Mouse (Mus musculus): ENCODE data around the gene Pkn2. TPM values are rescaled to one million over a fixed set of nuclear protein-coding genes. Genes with fewer than 3 reads are reported as not detected.

Gene Pkn2
- total RNA-seq (2015; ENCODE audit: low replicate concordance) = 246 and 281 TPM in 2 replicates
- 419 and 495 TPM in 2 replicates for total RNA-seq (2017; ENCODE audit: low replicate concordance)

DNA sequence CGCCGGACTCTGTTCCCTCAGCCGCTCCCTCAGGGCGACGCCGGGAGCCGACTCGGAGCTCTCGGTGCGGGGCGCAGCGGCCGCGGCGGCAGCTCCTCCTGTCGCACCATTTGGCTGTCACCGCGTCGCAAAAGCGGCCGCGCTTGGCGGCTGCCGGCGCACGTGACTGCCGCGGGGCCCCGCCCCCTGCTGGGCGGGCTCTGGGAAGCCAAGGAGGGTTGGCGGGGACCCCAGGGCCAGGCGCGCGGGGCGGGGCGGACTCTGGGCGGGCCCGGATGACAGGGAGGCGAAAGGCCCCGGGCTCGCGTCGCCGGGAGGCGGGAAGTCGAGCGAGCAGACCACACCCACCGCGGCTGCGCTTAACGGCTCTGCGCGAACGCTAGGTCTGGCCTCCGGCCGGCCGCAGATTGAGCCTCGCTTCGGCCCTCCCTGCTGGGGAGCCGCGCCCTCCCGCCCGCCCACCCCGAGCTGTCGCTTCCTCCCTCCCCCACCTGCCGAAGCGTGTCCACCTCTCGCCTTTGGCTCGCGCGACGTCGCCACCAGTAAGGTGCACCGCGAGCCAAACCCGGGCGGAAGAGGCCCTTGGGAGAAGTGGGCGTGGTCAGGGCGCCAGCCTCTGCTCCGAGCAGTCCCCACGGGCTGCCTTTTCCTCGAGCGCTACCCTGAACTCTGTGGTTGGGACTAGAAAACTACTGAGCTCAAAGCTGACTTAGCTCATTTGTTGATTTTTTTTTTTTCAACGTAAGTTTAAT is at the start of gene Pkn2:
TSS of gene Pkn2 (minus strand) at position 133 of the 752 bp plus-strand sequence.
- ATAC-seq (replicated peaks; ENCODE audit: low FRiP score, poor library complexity, severe bottlenecking) = peak; percentile 81

DNA sequence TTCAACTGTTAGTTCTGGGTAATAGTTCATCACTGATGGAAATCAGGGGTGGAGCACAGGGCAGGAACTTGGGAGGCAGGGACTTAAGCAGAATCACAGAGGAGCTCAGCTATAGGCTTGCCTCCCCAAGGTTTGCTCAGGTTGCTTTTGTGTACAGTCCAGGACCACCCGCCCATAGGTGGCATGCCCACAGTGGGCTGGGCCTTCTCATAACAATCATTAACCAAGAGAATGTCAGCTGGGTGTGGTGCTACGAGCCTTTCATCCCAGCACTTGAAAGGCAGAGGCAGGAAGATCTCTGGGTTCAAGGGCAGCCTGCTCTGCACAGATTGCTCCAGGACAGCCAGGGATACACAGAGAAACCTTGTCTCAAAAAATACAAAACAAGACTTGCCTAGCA is 48.1 kb upstream of the Pkn2 start:
- no peak for ATAC-seq (replicated peaks; ENCODE audit: low FRiP score, poor library complexity, severe bottlenecking)

DNA sequence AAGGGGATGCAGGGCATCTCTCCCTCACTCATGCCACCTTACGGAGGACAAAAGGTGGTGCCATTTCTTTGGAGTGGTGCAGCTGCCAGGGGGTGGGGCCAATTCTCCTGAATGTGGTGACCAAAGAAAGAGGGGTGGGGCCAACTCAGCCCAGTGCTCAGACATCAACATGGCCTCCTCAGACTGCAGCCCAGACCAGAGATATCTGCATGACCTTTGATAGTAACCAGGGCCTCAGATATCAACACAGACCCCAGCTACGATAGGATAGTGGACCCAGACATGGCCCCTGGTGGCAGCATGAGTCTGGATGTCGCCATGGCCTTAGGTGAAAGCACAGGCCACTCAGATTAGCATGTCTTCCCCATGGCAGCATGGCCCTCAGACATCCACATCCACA is 45.5 kb upstream of the Pkn2 start:
- no peak for ATAC-seq (replicated peaks; ENCODE audit: low FRiP score, poor library complexity, severe bottlenecking)

DNA sequence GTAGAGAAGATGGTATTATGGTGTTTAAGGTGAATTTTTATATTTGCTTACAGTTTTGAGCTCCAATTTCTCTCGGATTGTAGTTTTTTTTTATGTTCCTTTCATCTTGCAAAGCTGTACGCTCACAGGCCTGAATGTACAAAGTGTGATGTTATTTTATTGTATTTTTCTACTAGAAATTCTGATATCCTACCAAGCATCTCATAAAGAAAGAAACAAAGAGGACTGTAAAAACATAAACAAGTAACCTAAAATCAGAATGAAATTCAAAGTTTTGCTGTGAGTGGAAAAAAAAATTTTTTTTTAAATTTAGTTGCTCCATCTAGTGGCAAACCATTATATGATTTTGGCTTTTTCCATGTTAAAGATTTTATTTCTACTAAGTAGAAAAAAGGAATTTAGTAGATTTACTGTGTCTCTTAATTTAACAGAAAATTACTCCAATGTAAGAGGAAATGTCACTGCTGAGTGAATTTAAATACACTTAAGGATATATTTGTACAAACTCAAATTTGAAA is 43.1 kb upstream of the Pkn2 start:
- no peak for ATAC-seq (replicated peaks; ENCODE audit: low FRiP score, poor library complexity, severe bottlenecking)

DNA sequence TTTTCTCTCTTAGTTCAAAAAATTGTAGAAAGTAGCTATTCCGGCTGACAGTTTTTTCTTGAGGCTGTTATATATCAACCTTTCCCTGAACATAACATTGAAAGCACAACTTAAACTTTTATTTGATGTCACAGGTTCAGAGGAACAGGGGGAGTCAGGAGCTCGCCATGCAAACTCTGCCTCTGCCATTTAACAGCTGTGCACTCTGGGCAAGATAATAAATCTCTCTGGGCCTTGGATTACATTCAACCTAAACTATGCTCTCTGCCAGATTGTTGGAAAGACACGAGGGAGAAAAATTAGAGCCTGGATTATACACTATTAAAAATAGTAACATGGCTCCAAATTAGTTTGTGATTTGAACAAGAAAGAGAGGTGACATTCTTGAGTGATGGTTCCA is 37.3 kb upstream of the Pkn2 start:
- no peak for ATAC-seq (replicated peaks; ENCODE audit: low FRiP score, poor library complexity, severe bottlenecking)

DNA sequence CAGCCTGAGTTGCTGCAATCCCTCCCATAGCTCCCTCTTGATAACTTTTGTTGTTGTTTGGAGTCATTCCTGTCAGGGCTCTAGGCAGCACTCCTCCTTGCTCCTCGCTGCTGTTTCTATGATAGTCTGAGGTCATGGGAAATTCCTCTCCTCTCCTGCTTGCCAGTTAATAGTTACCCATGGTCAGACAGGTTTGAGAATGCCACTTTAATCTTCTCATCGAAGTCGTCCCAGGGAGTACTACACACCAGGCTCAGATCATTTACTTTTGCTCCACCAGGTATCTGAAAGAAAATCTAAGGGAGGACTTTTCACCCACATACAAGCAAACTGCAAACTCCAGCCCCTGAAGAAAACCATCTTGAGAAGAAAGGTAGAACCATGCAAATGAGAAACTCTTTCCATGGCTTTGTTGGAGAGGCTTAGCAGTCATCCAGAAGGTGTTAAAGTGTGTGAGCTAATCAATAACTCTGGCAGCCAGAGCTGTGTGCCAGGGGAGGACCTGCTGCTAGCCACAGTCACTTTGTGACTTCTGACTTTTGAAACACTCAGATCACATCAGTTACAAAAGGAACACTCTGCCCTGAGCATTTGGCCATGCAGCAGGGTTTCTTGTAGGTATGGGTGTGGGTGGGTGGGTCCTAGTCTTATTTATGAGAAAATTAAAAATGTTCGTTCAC is 36.1 kb upstream of the Pkn2 start:
- ATAC-seq (replicated peaks; ENCODE audit: low FRiP score, poor library complexity, severe bottlenecking) = no peak

DNA sequence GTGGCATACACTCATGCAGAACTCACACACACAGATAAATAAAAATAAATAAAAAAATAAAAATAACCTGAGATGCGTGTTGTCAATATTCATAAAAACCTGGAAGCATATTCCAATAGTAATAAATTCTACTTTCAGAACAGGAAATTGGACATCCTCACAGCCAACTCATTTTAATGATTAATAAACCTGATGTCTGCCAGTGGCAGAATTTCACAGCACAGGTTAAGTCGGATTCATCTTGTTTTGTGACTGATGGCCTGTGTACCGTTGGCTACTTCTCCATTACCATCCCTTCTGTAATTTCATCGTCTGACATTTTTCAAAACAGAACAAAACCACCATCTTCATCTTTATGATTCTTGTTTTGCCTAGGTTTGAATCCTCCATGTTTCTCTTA is 35.4 kb upstream of the Pkn2 start:
- ATAC-seq (replicated peaks; ENCODE audit: low FRiP score, poor library complexity, severe bottlenecking) = no peak

DNA sequence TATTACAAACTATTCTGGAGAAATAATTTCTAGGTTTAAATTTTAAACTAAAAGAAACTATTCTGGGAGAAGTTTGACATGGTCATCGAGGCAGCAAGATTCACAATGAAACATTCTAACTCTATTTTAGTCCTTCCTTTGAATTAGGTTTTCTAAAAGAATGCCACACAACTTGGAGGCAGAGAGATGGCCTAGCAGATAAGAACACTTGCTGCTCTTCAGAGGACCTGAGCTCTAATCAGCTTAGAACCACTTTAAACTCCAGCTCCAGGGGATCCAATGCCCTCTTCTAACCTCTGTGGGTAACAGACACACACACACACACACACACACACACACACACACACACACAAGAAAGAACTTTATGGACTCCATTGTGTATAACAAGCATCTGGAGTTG is 31.5 kb upstream of the Pkn2 start:
- no peak for ATAC-seq (replicated peaks; ENCODE audit: low FRiP score, poor library complexity, severe bottlenecking)

DNA sequence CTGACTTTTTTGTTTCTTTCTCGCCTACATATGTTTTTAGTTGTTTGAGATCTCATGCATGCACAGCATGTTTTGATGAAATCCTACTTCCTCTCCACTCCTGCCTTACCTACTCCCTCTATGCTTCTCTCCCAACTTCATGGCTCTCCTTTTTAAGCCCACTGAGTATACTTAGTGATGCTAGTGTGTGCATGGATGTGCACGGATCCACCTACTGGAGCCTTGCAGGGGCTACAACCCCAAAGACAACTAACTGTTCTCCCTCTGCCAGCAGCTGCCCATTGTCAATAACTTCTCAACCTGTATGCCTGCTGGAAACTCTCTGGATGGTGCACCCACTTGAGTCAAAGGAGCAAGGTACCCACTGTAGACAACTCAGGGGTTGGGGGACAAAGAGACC is 17.9 kb upstream of the Pkn2 start:
- 0 out of 2 replicates have a peak, but pooled peaks have one; percentile 19 for ATAC-seq (replicated peaks; ENCODE audit: low FRiP score, poor library complexity, severe bottlenecking)

DNA sequence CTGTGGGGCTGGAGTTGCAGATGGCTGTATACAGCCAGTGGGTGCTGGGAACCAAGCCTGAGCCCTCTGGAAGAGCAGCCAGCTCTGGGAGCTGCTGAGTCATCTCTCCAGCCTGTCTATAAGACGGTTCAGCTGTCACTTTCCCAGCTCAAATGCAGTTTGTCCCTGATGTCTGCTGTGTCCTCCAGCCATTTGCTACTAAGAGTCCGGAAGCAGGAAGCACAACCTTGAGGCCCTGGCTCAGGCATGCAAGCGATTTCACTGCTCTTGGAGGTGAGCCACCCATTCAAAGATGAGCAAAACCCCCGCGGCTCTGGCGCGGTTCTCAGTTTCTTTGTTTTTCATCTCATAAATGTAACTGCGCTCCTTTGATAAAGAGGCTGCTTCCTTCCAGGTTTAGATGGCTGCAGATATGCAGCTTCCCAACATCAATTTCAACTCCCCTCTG is 17.2 kb upstream of the Pkn2 start:
- ATAC-seq (replicated peaks; ENCODE audit: low FRiP score, poor library complexity, severe bottlenecking) = peak; percentile 74

DNA sequence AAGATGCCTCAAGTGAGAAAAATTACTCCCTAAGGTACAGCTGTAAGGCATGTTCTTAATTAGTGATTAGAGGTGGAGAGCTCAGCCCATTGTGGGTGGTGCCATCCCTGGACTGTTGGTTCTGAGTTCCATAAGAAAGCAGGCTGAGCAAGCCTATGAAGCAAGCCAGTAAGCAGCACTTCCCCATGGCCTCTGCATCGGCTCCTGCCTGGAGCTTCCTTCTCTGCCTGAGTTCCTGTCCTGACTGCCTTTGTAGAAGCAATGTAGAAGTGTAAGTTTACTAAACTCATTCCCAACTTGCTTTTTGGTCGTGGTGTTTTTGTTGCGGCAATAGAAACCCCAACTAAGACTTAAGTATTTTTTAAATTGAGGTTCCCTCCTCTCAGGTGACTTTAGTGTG is 8.6 kb upstream of the Pkn2 start:
- ATAC-seq (replicated peaks; ENCODE audit: low FRiP score, poor library complexity, severe bottlenecking) = no peak

DNA sequence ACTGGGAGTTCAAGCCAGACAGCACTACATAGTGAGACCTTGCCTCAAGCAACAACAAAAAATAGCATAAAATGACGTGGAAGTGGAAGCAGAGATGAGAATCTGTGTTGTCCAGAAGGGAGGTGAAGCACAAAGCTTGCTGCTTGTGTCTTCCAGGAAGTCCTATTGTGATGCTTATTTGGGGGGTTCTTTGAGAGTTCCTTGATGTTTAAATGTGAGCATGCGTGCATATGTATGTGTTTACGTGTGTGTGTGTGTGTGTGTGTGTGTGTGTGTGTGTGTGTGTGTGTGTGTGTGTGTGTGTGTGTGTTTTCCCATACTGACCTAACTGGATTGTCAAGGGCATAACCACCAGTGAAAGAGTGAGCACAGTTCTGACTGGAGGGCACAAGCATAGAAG is 5.2 kb upstream of the Pkn2 start:
- no peak for ATAC-seq (replicated peaks; ENCODE audit: low FRiP score, poor library complexity, severe bottlenecking)

DNA sequence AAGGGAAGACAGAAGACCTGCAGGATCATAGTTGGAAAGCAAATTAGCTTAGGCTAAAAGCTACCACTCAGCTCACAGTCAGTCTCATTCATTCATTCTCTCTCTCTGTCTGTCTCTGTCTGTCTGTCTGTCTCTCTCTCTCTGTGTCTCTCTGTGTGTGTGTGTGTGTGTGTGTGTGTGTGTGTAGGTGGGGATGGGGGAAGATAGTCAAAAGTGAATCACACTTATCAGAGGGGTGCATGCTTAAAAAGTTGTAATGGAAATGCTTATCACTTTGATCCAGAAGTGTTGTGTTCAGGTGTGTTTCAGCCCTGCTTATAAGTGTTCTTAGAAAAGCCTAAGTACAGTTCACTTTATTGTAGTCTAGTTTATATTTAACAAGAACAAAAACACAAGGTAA is 2.8 kb upstream of the Pkn2 start:
- 0 out of 2 replicates have a peak, but pooled peaks have one; percentile 16 for ATAC-seq (replicated peaks; ENCODE audit: low FRiP score, poor library complexity, severe bottlenecking)

DNA sequence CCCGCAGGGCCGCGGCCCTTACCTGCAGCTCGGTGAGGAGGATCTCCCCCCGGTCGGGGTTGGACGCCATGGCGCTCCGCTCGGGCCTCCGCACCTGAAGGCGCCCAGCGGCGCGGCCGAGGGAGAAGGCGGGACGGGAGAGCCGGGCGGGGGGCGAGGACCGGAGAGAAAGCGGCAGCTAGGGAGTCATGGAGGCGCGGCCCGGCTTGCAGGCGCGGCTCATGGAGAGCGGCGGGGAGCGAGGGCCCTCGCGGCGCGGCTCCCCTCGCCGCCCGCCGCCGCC is 274 bp downstream of the Pkn2 start:
- no peak for ATAC-seq (replicated peaks; ENCODE audit: low FRiP score, poor library complexity, severe bottlenecking)

DNA sequence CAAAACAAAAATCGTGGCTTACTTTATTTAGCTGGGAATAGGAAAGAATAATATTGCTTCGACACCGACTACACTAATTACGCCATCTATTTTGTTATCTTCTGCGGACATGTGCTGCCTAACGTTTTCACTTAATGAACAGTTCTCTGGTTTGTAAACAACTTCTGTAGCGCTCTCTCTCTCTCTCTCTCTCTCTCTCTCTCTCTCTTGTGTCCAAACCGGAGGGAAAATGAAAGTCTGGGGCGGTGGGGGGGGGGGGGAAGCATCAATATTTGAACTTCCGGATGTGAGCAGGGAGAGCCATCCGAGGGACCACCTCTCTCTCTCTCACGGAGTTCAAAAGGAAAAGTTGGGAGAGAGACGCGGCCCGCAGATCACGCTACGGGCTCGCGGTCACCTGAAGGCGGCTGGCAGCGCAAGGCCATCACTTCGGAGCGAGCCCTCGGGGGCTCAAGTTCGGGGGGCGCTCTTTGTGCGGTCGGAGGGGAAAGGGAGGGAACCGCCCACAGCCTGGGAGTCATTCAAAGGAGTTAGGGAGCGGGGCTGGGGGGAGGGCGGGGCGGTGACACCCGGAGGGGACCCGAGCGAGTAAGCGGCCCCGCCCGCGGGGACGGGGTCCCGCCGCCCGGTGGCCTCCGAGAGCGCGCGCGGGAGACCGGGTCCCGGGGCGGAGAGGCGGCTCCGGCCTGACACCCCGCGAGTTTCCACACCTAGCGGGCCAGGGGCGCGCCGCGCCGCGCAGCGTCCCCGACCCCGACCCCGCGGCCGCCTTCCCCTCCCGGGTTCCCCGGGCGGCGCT is 815 bp downstream of the Pkn2 start:
- ATAC-seq (replicated peaks; ENCODE audit: low FRiP score, poor library complexity, severe bottlenecking) = peak; percentile 56

DNA sequence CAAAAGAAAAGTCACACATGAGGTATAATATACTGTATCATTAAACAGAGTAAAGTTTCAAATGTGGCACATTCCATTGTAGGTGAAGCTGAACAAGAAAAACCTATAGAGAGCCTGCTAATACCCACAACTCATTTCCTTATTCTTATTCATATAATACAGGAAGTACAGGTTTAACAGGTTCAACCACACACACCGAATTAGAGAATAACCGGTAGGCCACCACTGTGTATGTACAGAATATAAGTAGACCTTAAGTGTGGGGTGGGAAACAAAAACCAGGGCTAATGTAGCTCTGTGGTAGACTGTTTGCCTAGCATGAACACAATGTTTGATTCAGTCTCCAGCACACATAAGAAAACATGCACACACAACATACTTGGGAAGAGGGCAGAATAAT is 18.6 kb downstream of the Pkn2 start:
- no peak for ATAC-seq (replicated peaks; ENCODE audit: low FRiP score, poor library complexity, severe bottlenecking)

DNA sequence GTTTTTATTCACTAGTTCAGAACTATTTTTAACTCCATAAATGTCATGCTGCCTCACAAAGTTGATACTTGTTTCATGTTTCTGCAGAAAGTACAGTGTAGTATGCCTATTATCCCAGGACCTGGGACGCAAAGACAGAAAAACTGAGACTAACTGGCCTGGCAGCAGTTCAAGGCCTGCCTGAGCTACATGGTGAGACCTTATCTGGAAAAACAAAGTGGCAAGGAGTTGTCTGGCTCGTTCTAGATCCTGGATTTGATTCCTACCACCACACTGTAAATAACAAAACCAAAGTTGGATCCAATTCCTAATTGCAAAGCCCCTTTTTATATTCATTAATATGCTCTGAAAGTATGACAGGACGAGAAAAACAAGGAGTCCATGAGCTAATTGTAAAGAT is 25.0 kb downstream of the Pkn2 start:
- peak; percentile 51 for ATAC-seq (replicated peaks; ENCODE audit: low FRiP score, poor library complexity, severe bottlenecking)

DNA sequence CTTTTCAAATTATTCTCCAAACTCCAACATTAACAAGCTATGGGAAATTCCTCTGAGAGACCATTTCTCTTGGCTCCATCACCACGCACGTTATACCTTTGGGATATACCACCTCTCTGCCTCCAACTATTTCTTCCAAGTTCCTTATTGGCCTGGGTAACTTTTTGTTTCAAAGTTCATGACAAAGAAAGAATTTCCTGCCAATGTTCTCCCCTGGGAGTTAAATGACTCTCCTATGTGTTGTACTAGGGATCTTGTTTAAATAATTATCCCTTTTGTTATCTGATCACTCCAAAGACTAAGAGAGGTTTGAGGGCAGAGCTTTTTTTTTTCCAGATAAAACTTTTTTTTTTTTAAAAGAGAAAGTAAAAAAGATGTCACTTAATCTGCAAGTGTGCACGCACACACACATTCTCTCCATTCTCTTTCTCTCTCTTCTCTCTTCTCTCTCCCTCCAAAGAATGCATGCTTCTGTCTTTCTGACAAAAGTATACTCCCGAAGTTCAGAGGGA is 25.8 kb downstream of the Pkn2 start:
- no peak for ATAC-seq (replicated peaks; ENCODE audit: low FRiP score, poor library complexity, severe bottlenecking)

DNA sequence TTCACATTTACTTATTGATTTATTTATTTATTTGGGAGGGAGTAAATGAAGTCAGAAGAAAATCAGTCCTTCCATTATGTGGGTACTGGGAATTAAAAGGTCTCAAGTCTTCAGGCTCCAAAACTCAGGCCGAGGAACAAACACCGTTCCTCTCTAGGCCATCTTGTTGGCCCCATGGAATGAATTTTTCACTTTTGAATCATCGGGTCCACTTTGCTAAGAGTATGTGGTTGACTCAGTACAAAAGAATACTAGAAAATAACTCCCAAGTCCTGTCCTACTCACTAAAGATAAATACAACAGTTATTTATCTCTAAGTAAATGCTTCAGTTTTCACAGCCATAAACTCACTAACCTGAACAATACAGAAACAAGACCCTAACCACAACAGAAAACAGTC is 28.9 kb downstream of the Pkn2 start:
- ATAC-seq (replicated peaks; ENCODE audit: low FRiP score, poor library complexity, severe bottlenecking) = no peak

DNA sequence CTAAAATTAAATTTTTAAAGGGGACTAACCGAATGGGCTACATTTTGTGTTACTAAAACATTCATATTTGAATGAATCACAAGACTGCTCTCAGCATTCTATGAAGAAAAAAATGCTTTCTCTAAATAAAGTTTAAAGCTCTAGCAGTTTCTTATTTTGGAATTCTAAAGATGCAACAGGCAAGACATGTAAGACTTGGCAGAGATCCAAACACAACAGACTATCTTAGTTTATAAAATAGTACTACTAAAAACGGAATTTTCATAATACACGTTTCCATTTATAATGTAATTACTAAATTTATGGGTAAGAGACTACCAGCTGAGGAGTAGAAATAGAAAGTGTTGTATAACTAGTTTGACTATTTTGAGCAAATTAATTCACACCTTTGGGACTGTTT is 30.2 kb downstream of the Pkn2 start:
- ATAC-seq (replicated peaks; ENCODE audit: low FRiP score, poor library complexity, severe bottlenecking) = no peak

All from erythroblast, adult 5-6 weeks (primary cell).